Mouse (Mus musculus) midbrain, embryonic 14.5 days (tissue): ENCODE measurements around the gene 2810408A11Rik. TPM values are rescaled to one million over a fixed set of nuclear protein-coding genes. Genes with fewer than 3 reads are reported as not detected.

ENCODE experiments used
- ATAC-seq: fragments of 200-750 bp; cut with Nextera tagmentation; 2 replicates; pipeline ENCODE4 v1.8.0; 2017; ENCODE audit warnings: moderate number of reproducible peaks, moderate library complexity; ENCODE audit not compliant: low FRiP score, low TSS enrichment
- DNase-seq: peaks from one replicate; pipeline ENCODE4 v3.0.0-alpha.2; 2015
- H3K27ac ChIP-seq: fragments of 300-500 bp; sonication (generic); replicated peaks from 2 replicates; pipeline ENCODE4 v1.5.1; 2014; ENCODE audit warnings: mild to moderate bottlenecking, low read depth, low read length, moderate library complexity
- H3K27me3 ChIP-seq: fragments of 300-500 bp; sonication (generic); 2 replicates; pipeline ENCODE4 v1.6.1; 2014; ENCODE audit warnings: low read length, control low read depth, mixed read lengths; ENCODE audit not compliant: control insufficient read depth, insufficient read depth
- H3K36me3 ChIP-seq: fragments of 300-500 bp; sonication (generic); 2 replicates; pipeline ENCODE4 v1.6.1; 2014; ENCODE audit warnings: low read length, control low read depth; ENCODE audit not compliant: control insufficient read depth, insufficient read depth
- H3K4me1 ChIP-seq: fragments of 300-500 bp; sonication (generic); 2 replicates; pipeline ENCODE4 v1.6.1; 2014; ENCODE audit warnings: mild to moderate bottlenecking, antibody characterized with exemption, low read length, control low read depth; ENCODE audit not compliant: control insufficient read depth, insufficient read depth
- H3K4me2 ChIP-seq: fragments of 300-500 bp; sonication (generic); 2 replicates; pipeline ENCODE4 v1.6.1; 2014; ENCODE audit warnings: mild to moderate bottlenecking, low read length, moderate library complexity
- H3K4me3 ChIP-seq: fragments of 300-500 bp; sonication (generic); replicated peaks from 2 replicates; pipeline ENCODE4 v1.5.1; 2014; ENCODE audit warnings: low read depth, low read length
- H3K9ac ChIP-seq: fragments of 300-500 bp; sonication (generic); replicated peaks from 2 replicates; pipeline ENCODE4 v1.6.1; 2014; ENCODE audit warnings: mild to moderate bottlenecking, low read length, moderate library complexity
- H3K9me3 ChIP-seq: fragments of 300-500 bp; sonication (generic); 2 replicates; pipeline ENCODE4 v1.6.1; 2016; ENCODE audit warnings: low read length, control low read depth, mixed read lengths; ENCODE audit not compliant: control insufficient read depth
- WGBS: fragments of 180-500 bp; shearing (Covaris S2); extraction: QIAGEN DNeasy Blood & Tissue Kit; methylation state at CpG from one replicate; pipeline ENCODE4 v1.1.7; 2014; 5-methylcytosine and 5-hydroxymethylcytosine counted together
- polyA plus RNA-seq: library from polyadenylated mRNA; unstranded; fragments of >200 nt; fragmentation: Nextera tagmentation; extraction: Ambion mirVana; gene quantifications from 2 replicates; pipeline ENCODE4 v1.2.1, GENCODE M21; 2014

2810408A11Rik gene
- 9.4 and 13.0 TPM in 2 replicates for polyA plus RNA-seq

DNA sequence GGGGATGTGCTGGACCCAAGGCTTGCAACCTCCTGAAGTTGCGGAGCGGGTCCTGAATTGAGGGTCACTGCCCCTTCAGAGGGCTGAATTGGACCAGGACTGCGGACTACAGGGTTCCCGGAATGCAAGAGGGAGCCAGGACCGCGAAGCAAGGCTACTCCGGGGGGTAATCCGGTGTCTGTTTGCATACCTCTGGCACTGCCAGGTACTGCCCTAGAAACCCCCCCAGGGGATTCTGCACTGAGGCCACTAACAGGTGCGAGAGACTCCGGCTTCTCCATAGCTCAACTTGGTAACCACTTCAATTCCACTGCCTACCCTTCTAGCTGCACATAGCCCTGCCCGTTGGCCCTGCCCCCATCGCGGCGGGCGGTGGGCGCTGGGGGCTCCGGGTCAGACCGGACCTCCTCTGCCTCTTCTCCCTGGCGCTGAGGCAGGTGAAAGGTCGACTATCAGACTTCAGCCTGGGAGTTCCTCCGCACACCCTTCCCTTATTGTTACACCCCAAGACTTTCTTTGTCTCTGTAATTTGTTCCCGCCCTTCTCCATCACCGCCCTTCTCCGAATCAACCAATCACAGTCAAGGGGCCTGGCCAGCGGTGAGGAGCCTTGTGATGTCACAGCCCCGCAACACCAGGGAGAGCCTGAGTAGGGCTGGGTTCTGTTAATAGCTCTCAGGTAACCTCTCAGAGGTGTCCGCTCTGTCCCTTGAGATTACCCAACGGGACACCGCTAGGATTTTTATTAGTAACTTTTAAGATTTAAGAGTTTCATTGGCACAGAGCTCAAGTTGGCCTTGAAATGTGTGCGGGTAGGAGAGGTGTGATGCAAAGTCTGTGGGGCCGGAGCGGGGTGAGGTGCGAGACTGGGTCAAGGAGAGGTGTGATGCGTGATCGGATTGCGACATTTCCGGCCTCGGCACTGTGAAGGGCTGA lies at the start of gene 2810408A11Rik, which contains the start of gene Neurl4:
Gene 2810408A11Rik, minus strand, starts transcription at position 517 of the 935 bp plus-strand sequence.
Gene Neurl4, plus strand, starts transcription at position 602 of the 935 bp plus-strand sequence.
- under 1% methylated on average over 38 of the region's 38 CpGs for WGBS
- Histone ChIP-seq H3K27me3 (no peaks in the 10 kb centered on the region), H3K4me2 (peak within 1 kb of the TSS; percentile 91), H3K27ac (peak within 1 kb of the TSS; percentile 97), H3K9me3 (no peaks in the 10 kb centered on the region), H3K36me3 (peaks cover 24% of the 10 kb centered on the region), H3K4me3 (peak within 1 kb of the TSS; percentile 88), H3K9ac (peak within 1 kb of the TSS; percentile 87), H3K4me1 (peaks cover 25% of the 10 kb centered on the region)
- ATAC-seq (peak; percentile 93), DNase-seq (peak; percentile 95)

DNA sequence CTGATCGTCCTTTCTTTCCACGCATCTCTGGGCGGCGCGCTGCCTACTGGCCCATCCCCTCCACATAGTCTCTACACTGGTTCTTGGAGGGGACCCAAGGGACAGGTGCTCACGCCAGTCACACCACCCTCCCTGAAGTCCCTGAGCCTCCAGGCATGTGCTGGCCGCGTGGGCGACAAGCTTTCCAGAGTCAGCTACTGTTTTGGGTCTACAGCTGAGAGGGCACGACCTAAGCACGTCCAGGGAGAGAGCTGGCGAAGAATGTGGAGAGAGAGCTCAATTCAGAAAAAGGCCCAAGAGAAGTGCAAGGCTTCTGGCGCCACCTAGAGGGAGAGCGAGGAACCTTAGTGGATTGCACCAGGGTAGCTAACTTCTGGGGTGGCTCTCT lies 48.0 kb upstream of the 2810408A11Rik start:
- H3K36me3 ChIP-seq: 0 out of 2 replicates have a peak, but pooled peaks cover 2% of the 10 kb centered on the region
- peak; percentile 89 for DNase-seq
- H3K4me3 ChIP-seq: peak overlapping the region; percentile 41
- 0% methylated on average over 14 of the region's 14 CpGs for WGBS
- 0 out of 2 replicates have a peak overlapping the region, but pooled peaks have one; percentile 13 for H3K27ac ChIP-seq
- no peaks in the 10 kb centered on the region for H3K9me3 ChIP-seq
- no peak overlapping the region; the same call in 1 of the 2 replicates for H3K9ac ChIP-seq
- H3K4me1 ChIP-seq: peaks cover 9% of the 10 kb centered on the region
- H3K27me3 ChIP-seq: peaks cover 5% of the 10 kb centered on the region; the same call in 1 of the 2 replicates
- H3K4me2 ChIP-seq: peak overlapping the region; percentile 56
- peak; percentile 51 for ATAC-seq

DNA sequence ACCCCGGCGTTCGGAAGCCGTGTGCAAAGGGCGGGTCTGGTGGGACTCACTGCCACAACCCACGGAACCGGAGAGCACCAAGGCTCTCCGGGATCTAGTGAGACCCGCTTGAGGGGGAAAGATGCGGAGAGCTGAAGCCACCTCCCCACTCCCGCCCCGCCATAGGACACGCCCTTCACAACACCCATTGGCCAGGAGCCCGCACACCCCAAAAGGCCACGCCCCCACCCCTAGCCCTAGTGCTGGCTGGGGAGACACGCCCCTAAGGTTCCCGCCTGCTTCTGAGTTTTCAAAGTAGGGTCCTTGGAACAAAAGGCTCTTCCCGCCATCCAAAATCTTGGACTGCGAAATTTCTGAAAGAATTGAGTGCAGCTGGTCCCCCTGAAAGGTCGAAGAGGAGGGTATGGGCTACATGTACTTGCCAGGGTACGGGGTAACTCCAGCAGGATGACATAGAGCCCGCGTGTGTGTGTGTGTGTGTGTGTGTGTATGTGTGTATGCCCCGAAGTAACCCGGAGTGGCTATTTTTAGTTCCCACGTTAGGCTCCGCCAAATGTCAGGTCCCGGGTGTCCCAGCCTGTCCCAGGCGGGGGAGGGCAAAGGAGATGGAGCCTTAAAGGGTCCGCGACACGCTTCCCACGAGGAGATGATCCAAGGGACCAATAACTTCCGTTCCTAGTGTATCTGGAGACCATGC lies 47.4 kb upstream of the 2810408A11Rik start, which contains the start of gene Slc2a4:
Gene Slc2a4, minus strand, starts transcription at position 123 of the 697 bp plus-strand sequence.
- Histone ChIP-seq H3K4me2 (peak within 1 kb of the TSS; percentile 56), H3K9ac (peak within 1 kb of the TSS; percentile 29; the same call in 1 of the 2 replicates), H3K27ac (0 out of 2 replicates have a peak within 1 kb of the TSS, but pooled peaks have one; percentile 13), H3K9me3 (no peaks in the 10 kb centered on the region), H3K27me3 (peaks cover 5% of the 10 kb centered on the region; the same call in 1 of the 2 replicates), H3K4me3 (peak within 1 kb of the TSS; percentile 41), H3K36me3 (0 out of 2 replicates have a peak, but pooled peaks cover 2% of the 10 kb centered on the region), H3K4me1 (peaks cover 9% of the 10 kb centered on the region)
- ATAC-seq (peak; percentile 92), DNase-seq (peak; percentile 91)
- WGBS: 0% methylated on average over 34 of the region's 34 CpGs

DNA sequence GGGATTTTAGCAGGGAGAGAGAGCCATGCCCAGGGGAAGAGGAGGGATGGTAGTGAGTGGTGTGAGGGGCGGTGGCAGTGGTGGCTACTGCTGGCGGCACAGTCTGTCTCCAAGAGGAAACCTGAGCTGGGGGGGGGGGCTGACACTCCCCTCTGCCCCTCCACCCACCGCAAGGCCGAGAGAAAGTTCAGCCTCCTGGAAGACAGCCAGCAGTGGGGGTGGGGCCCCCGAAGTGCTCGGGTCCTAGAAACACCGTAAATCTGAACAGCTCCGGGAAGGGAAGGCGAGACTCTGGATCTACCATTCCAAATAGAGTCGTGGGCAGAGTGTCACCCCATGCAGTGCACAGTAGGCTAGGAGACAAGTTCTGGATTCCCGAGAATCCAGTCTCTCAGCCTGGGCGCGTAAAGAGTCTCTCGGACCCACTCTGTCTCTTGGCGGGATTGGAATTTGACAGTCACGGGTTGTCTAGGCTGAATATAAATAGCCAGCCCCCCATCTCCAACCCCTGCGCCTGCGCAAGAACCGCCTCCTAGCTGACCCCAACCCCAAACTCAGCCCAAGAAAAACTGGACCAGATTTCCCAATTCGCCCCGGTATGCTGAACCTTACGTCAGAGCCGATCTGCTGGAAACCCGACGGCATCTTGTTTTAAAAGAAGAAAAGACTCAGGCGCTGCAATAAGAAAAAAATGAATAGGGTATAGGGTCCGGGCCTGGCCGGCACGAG lies 46.7 kb upstream of the 2810408A11Rik start:
- DNase-seq: peak; percentile 47
- H3K4me2 ChIP-seq: peak overlapping the region; percentile 56
- 2% methylated on average over 29 of the region's 29 CpGs for WGBS
- peaks cover 5% of the 10 kb centered on the region; the same call in 1 of the 2 replicates for H3K27me3 ChIP-seq
- H3K9ac ChIP-seq: peak overlapping the region; percentile 29; the same call in 1 of the 2 replicates
- ATAC-seq: peak; percentile 44; the same call in 1 of the 2 replicates
- H3K4me3 ChIP-seq: peak overlapping the region; percentile 41
- no peak overlapping the region for H3K27ac ChIP-seq
- 0 out of 2 replicates have a peak, but pooled peaks cover 2% of the 10 kb centered on the region for H3K36me3 ChIP-seq
- H3K9me3 ChIP-seq: no peaks in the 10 kb centered on the region
- H3K4me1 ChIP-seq: peaks cover 9% of the 10 kb centered on the region

DNA sequence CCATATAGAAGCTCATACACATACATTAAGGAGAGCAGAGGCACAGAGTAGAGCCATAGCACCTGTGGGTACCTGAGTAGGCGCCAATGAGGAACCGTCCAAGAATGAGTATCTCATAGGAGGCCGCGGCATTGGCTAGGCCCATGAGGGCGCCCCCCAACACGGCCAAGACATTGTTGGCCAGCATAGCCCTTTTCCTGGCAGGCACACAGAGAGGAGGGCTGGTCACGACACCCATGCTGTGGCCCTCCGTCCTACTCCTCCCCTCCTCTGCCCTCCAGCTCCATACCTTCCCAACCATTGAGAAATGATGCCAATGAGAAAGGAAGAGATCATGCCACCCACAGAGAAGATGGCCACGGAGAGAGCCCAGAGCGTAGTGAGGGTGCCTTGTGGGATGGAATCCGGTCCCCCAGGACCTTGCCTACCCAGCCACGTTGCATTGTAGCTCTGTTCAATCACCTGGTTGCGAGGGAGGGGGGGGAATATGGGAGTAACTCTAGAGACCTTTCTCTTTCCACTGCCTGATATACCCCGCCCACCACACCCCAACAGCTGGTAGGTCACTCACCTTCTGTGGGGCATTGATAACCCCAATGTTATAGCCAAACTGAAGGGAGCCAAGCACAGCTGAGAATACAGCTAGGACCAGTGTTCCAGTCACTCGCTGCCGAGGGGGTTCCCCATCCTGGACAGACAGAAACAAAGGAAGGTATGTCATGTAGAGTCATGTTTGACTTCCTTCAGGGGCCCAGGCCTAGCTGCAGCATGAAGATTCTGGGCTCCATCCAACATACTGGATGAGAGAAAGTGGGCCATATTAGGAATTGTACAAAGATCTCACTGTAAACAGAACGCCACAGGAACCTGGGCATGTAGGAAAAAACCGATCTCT lies 45.5 kb upstream of the 2810408A11Rik start:
- Histone ChIP-seq H3K4me3 (no peak overlapping the region), H3K4me2 (no peak overlapping the region), H3K27ac (no peak overlapping the region), H3K9ac (no peak overlapping the region), H3K36me3 (0 out of 2 replicates have a peak, but pooled peaks cover 2% of the 10 kb centered on the region), H3K4me1 (peaks cover 9% of the 10 kb centered on the region), H3K27me3 (peaks cover 5% of the 10 kb centered on the region; the same call in 1 of the 2 replicates), H3K9me3 (no peaks in the 10 kb centered on the region)
- DNase-seq: no peak
- ATAC-seq: no peak
- 96% methylated on average over 18 of the region's 18 CpGs for WGBS

DNA sequence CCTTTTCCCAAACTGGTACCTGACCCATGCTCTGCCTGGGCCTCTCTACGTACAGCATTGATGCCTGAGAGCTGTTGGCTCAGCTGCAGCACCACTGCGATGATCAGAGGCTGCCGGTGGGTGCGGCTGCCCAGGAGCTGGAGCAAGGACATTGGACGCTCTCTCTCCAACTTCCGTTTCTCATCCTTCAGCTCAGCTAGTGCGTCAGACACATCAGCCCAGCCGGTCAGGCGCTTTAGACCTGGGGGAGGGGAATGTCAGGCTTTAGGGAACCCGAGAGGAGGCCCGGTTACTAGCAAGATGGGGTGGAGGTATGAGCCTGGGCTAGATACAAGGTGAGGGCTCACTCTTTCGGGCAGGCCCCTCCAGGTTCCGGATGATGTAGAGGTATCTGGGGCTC lies 44.4 kb upstream of the 2810408A11Rik start:
- H3K4me1 ChIP-seq: peaks cover 9% of the 10 kb centered on the region
- H3K9ac ChIP-seq: no peak overlapping the region
- H3K27ac ChIP-seq: no peak overlapping the region
- DNase-seq (no peak), ATAC-seq (no peak)
- H3K4me3 ChIP-seq: no peak overlapping the region
- peaks cover 5% of the 10 kb centered on the region; the same call in 1 of the 2 replicates for H3K27me3 ChIP-seq
- no peak overlapping the region for H3K4me2 ChIP-seq
- H3K36me3 ChIP-seq: 0 out of 2 replicates have a peak, but pooled peaks cover 2% of the 10 kb centered on the region
- no peaks in the 10 kb centered on the region for H3K9me3 ChIP-seq
- WGBS: 80% methylated on average over 13 of the region's 13 CpGs

DNA sequence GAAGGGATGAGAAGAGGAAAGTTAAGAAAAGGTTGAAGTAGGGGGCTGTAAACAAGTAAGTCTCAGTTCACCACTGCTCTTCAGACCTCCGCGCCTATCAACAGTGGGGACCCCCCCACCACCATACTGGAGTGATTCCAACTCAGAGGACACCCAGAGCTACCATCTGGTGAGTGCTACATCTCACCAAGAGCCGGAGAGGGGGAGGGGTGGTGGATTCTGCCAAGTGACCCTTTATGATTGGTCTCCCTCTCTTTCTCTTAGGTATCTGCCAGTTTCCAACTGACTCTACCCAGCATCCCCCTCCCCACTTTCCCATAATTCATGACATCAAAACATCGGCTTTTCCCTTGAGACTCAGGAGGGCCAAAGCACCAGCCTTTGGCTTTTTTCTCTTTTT lies 40.2 kb upstream of the 2810408A11Rik start:
- Histone ChIP-seq H3K27ac (no peak overlapping the region), H3K9me3 (no peaks in the 10 kb centered on the region), H3K4me1 (peaks cover 6% of the 10 kb centered on the region; the same call in 1 of the 2 replicates), H3K4me2 (no peak overlapping the region), H3K36me3 (0 out of 2 replicates have a peak, but pooled peaks cover 2% of the 10 kb centered on the region), H3K9ac (no peak overlapping the region), H3K27me3 (peaks cover 20% of the 10 kb centered on the region), H3K4me3 (no peak overlapping the region)
- WGBS: 83% methylated on average over 4 of the region's 4 CpGs
- ATAC-seq: no peak
- no peak for DNase-seq
